ENCODE assay signal across 17 mouse cellular contexts in genomic region chr10:95180177-95180576, GRCm38 (mm10).
DNase-seq lines count a peak whose midpoint lies in the region; ATAC-seq lines count a peak whose summit lies in the region.
"Had no signal": no experiment of that assay in that cellular context is flagged by ENCODE, and none has a peak within 500 bp of the region (broad histone marks: within the 10 kb centered on the region; RNA-seq: fewer than 3 reads in every experiment).

No protein-coding gene starts in this region.

- 84% methylated on average over 8 of the region's 8 CpGs for WGBS in hindbrain, embryonic 10.5 days

- H3K27ac ChIP-seq in hindbrain, embryonic 10.5 days, result no peak overlapping the region
- H3K27ac ChIP-seq: heart, embryonic 13.5 days; left cerebral cortex, adult 2 months; liver, embryonic 14.5 days; midbrain, embryonic 12.5 days; neural tube, embryonic 15.5 days; stomach, postnatal 0 days had no signal

- no peak overlapping the region for H3K4me3 ChIP-seq in hindbrain, embryonic 10.5 days
- H3K4me3 ChIP-seq: heart, embryonic 13.5 days; left cerebral cortex, adult 2 months; midbrain, embryonic 12.5 days; neural tube, embryonic 15.5 days had no signal

- DNase-seq in adrenal gland, postnatal 10 days, result peak; percentile 44
- DNase-seq in adrenal gland, adult 8-10 months, result no peak
- peak; percentile 10 to 12 for DNase-seq in B cell, adult 2 months
- no peak for DNase-seq in left cerebral cortex, postnatal 36 days (ENCODE audit: low spot score in 2 of 2)
- no peak for DNase-seq in heart, postnatal 25 days (ENCODE audit: low spot score)
- DNase-seq in hindbrain, embryonic 10.5 days (ENCODE audit: low spot score), result no peak
- DNase-seq: cerebellum, adult 9-10 months; right cerebral cortex, postnatal 25 days had no signal

- no peaks in the 10 kb centered on the region for H3K27me3 ChIP-seq in hindbrain, embryonic 10.5 days (ENCODE audit: insufficient read depth, poor library complexity, severe bottlenecking)
- H3K27me3 ChIP-seq: heart, embryonic 13.5 days; midbrain, embryonic 12.5 days; neural tube, embryonic 15.5 days had no signal

- H3K4me1 ChIP-seq in hindbrain, embryonic 10.5 days (replicated peaks), result peaks cover 19% of the 10 kb centered on the region

- intact Hi-C loops in left cerebral cortex, postnatal 36 days (cut with DNase I), result no loop called here
- intact Hi-C loops in heart, postnatal 25 days (cut with DNase I), result no loop called here

- H3K9me3 ChIP-seq in hindbrain, embryonic 10.5 days, result no peaks in the 10 kb centered on the region
- H3K9me3 ChIP-seq: heart, embryonic 13.5 days; midbrain, embryonic 12.5 days; neural tube, embryonic 15.5 days had no signal

- no peaks in the 10 kb centered on the region for H3K36me3 ChIP-seq in hindbrain, embryonic 10.5 days
- H3K36me3 ChIP-seq: heart, embryonic 13.5 days; midbrain, embryonic 12.5 days; neural tube, embryonic 15.5 days had no signal

- ATAC-seq in common myeloid progenitor, adult 5-6 weeks (replicated peaks; ENCODE audit: low read depth, poor library complexity, severe bottlenecking), result peak; percentile 82
- peak; percentile 78 for ATAC-seq in megakaryocyte progenitor cell, adult 5-6 weeks (replicated peaks; ENCODE audit: poor library complexity)
- ATAC-seq: hindbrain, embryonic 16.5 days had no signal

Comparison
In these comparisons a context has a peak if more than half of its experiments do, and no peak if none do; other contexts are left out.
1. DNase-seq: peak in adrenal gland, postnatal 10 days (single experiment) and B cell, adult 2 months (2 of 2); none in adrenal gland, adult 8-10 months (single experiment), left cerebral cortex, postnatal 36 days (0 of 2), heart, postnatal 25 days (single experiment) and hindbrain, embryonic 10.5 days (single experiment).